Mouse (Mus musculus) heart, postnatal 0 days (tissue): Measurements from ENCODE around the gene Mapkapk5.

Source experiments
- CTCF ChIP-seq: IDR thresholded peaks from 2 replicates; pipeline ENCODE4 v1.5.1; 2016; ENCODE audit warnings: antibody characterized with exemption, control low read depth, low read depth
- EP300 ChIP-seq: IDR thresholded peaks from 2 replicates; pipeline ENCODE4 v1.6.1; 2016; ENCODE audit warnings: antibody characterized with exemption, low read depth

DNA sequence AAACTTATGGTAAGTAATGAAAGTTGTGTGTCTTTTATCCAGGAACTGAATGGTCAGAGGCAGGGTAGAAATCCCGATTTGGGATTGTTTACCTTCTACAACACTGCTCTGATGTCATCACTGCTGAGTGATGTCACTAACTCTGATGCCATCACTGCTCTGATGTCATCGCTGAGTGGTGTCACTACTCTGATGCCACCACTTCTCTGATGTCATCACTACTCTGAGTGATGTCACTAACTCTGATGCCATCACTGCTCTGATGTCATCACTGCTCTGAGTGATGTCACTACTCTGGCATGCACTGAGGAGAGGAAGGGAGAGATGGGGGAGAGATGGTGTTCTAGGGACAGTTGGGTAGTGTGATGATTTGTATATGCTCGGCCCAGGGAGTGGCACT, 16.7 kb upstream of the Mapkapk5 start:
- TF ChIP-seq CTCF: no peak
- TF ChIP-seq EP300: no peak
